In genomic region chr8:35898493-35898892, GRCm38 (mm10) we compare ENCODE assay signal across 19 mouse cellular contexts.
"Had no signal": no experiment of that assay in that cellular context is flagged by ENCODE, and none has a peak within 500 bp of the region (broad histone marks: within the 10 kb centered on the region; RNA-seq: fewer than 3 reads in every experiment).

No protein-coding gene starts in this region.

- H3K4me1 ChIP-seq: liver, embryonic 13.5 days; megakaryocyte, embryonic 14.5 days; midbrain, embryonic 10.5 days had no signal

- H3K36me3 ChIP-seq: kidney, embryonic 15.5 days; liver, embryonic 13.5 days; midbrain, embryonic 10.5 days; midbrain, embryonic 13.5 days; neural tube, embryonic 13.5 days; stomach, embryonic 15.5 days had no signal

- DNase-seq: kidney, adult 11 months; kidney, adult 8-10 months; kidney, postnatal 10 days; kidney, postnatal 36 days; layer of hippocampus, postnatal 36 days; liver, embryonic 13.5 days; retina, postnatal 1 day; right cerebral cortex, postnatal 25 days; spleen, adult 18-20 months; thymus, postnatal 25 days had no signal

- ATAC-seq: midbrain, embryonic 13.5 days; midbrain, embryonic 16.5 days had no signal

- H3K9ac ChIP-seq: kidney, embryonic 15.5 days; liver, embryonic 13.5 days; midbrain, embryonic 13.5 days; neural tube, embryonic 13.5 days; stomach, embryonic 15.5 days had no signal

- H3K4me3 ChIP-seq: kidney, embryonic 15.5 days; left cerebral cortex, adult 2 months; liver, embryonic 13.5 days; megakaryocyte, embryonic 14.5 days; midbrain, embryonic 10.5 days; midbrain, embryonic 13.5 days; myocyte; neural tube, embryonic 13.5 days; stomach, embryonic 15.5 days had no signal

- H3K4me2 ChIP-seq: kidney, embryonic 15.5 days; liver, embryonic 13.5 days; midbrain, embryonic 13.5 days; neural tube, embryonic 13.5 days; stomach, embryonic 15.5 days had no signal

- H3K27ac ChIP-seq: left cerebral cortex, adult 2 months; liver, embryonic 13.5 days; midbrain, embryonic 10.5 days; midbrain, embryonic 13.5 days; neural tube, embryonic 13.5 days; stomach, embryonic 15.5 days had no signal

- H3K9me3 ChIP-seq: kidney, embryonic 15.5 days; liver, embryonic 13.5 days; megakaryocyte, embryonic 14.5 days; midbrain, embryonic 10.5 days; midbrain, embryonic 13.5 days; neural tube, embryonic 13.5 days; stomach, embryonic 15.5 days had no signal

- H3K27me3 ChIP-seq: kidney, embryonic 15.5 days; liver, embryonic 13.5 days; megakaryocyte, embryonic 14.5 days; midbrain, embryonic 13.5 days; neural tube, embryonic 13.5 days; stomach, embryonic 15.5 days had no signal
